Mouse (Mus musculus): ENCODE data around the gene Eprs. TPM values are rescaled to one million over a fixed set of nuclear protein-coding genes. Genes with fewer than 3 reads are reported as not detected.
A peak's percentile ranks its signal among the peaks of the same experiment; 100 is the strongest.

Gene Eprs
- total RNA-seq, 2 experiments from 2014 or later: 98.2 to 108 TPM

DNA sequence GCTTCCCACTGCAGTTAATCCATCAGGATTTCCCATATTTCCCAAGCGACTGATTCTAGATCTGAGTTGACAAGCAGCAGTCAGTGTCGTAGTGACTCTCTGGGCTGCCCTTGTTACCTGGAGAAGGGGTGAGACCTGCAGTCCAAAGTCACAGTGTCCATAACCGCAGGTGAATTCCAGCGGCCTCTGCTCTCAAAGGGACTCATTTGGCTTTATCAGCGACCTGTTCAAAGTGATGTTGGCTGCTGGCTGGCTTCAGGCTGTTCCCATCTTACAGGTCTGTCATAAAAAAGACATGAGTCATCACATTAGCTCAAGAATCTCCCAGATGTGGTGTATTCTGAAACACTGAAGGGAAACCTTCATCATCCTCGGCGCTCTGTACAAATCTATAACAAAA, 86.1 kb downstream of the Eprs start:
- no peak for DNase-seq (ENCODE audit: low spot score in 2 of 2)

GRCm38 (mm10) chr1:185449727-185450126, 86.9 kb downstream of the Eprs start:
- DNase-seq (ENCODE audit: low spot score in 2 of 2): no peak

GRCm38 (mm10) chr1:185451077-185451476, 88.2 kb downstream of the Eprs start:
- DNase-seq (ENCODE audit: low spot score in 2 of 2): no peak

- DNase-seq (ENCODE audit: low spot score in 2 of 2): no peak
Observed at GRCm38 (mm10) chr1:185451495-185451894, 88.7 kb downstream of the Eprs start.

- no peak for DNase-seq (ENCODE audit: low spot score in 2 of 2)
Observed at GRCm38 (mm10) chr1:185452461-185452860, 89.6 kb downstream of the Eprs start.

DNA sequence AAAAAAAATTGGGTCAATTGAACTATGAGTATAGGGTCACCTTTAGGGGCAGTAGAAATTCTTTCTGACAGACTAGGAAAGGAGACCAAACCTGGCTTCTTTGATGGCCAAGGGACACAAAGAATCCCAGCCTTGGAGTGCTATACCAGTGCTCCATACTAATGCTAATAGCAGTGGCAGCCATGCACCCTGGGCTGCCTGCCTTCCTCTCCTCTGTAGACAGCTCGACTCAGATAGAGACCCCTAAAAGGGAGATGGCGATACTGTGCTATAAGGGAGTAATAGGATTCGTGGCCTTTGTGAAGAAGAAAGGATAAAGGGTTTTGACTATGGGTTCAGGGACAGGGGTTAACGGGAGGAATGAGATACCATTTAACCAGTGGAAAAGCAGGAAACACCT, 91.3 kb downstream of the Eprs start:
- DNase-seq (ENCODE audit: low spot score in 2 of 2): no peak

DNA sequence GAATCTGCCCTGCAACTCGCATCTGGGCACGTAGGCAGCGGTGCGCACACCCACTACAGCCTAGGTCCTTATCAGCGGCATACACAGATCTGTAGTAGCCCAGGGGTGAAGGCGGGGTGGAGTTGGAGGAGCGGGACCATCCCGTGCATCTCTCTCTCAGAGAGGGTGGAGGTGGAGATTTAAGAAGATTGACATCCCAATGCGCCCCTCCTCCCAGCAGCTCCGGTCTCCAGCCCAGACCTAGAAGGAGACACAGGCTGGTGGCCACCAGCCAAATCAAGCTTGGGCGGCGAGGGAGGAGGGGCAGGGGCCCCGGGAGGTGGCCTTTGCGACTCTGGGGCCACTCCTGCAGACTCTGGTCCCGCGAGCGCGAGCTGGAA, 91.7 kb downstream of the Eprs start, which contains the start of gene Slc30a10:
Gene Slc30a10, plus strand, starts transcription at position 274 of the 380 bp plus-strand sequence.
- no peak for DNase-seq (ENCODE audit: low spot score in 2 of 2)

GRCm38 (mm10) chr1:185454955-185455701, 92.3 kb downstream of the Eprs start:
- no peak for DNase-seq (ENCODE audit: low spot score in 2 of 2)

GRCm38 (mm10) chr1:185456327-185456726, 93.5 kb downstream of the Eprs start:
- DNase-seq (ENCODE audit: low spot score in 2 of 2): no peak

- DNase-seq (ENCODE audit: low spot score in 2 of 2): no peak
Observed at GRCm38 (mm10) chr1:185460096-185460495, 97.3 kb downstream of the Eprs start.

- no peak for DNase-seq (ENCODE audit: low spot score in 2 of 2)
Observed at GRCm38 (mm10) chr1:185462889-185463288, 100.0 kb downstream of the Eprs start.

DNA sequence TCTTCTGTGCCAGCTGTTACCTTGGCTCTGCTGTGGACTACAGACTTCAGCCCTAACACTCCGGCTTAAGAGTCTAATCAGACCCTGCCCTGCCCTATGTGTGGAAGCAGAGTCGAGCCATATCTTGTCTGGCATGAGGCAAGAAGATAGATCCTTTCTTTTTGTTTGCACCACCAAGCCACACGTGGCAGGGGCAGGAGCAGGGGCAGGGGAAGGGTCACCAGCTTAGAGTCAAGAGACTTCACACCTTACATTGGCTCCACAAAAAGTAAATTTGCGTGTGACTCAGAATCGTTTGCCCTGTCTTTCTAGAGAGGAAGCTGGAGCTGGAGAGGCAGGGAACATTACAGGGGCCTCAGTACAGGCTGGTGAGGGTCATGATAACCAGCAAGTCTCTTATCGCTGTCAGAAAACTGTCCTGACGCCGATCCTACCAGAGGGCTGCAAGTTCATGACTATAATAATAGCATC, 106.7 kb downstream of the Eprs start:
- no peak for DNase-seq (ENCODE audit: low spot score in 2 of 2)

DNA sequence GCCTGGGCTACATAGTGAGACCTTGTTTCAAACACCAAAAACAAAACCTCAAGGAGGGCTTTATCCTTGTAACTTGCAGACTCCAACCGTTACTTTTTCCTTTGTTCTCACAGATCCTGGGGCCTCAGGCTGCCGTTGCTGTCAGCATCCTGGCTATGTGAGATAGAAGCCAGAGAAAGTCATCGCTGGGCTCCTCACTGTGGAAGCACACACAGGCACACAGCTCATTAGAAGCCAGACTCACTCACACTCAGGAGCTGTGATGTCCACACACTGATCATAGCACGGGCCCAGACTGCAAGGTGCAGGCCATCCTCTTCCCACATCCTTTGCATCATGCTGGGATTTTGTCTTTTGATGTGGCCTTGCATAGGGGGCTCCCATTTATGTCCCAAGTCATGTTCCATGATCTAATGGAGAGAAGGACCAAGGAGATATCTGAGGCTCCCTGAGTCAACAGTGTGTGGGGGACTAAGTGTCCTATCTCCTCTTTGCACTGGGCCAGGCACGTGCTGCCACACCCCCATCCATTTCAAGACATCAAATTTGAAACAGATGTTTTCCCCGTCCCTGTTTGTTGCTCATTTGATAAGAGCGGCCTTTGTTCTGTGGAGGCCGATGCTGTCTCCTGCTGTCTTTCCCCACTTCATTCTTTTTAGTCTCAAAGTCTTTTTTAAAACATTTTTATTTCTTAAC, 109.3 kb downstream of the Eprs start:
- DNase-seq (ENCODE audit: low spot score in 2 of 2): no peak

DNA sequence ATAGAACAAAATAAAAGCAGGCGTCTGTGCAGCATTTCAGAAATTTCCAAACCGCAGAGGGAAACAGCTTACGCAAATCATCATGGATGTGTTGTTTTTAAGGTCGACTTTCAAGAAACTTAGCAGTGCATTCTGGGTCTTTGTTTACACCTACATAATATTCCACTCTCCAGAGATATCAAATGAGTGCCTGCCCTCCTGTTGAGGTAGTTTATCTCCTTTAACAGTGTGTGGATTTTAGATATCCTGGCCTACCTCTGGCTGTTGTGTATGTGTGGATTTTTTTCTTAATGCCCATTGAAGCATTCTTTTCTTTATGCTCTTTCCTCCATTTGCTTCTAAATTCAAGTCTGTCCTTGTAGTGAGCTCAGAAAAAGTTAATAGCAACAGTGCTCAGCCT, 109.9 kb downstream of the Eprs start:
- DNase-seq (ENCODE audit: low spot score in 2 of 2): no peak

- DNase-seq (ENCODE audit: low spot score in 2 of 2): no peak
Observed at GRCm38 (mm10) chr1:185473437-185473836, 110.6 kb downstream of the Eprs start.

Small RNA genes within 50 kb of the gene (microRNA-seq; reads per million reads assigned to microRNA genes)
- not detected for gene Mir194-1
- gene Mir215: 6.8 reads per million, percentile 18 among the genes with 10 or more reads in this experiment

Other genes starting within 250 kb of the Eprs start
- gene Rab3gap2, start 158.9 kb upstream of the Eprs start, total RNA-seq (2021): 10 to 100 TPM; 45.9 to 51.1 TPM
- 100 to 1,000 TPM in 1 of 2 experiments, 10 to 100 TPM in 1; 95.2 to 101 TPM for gene Iars2, start 33.6 kb upstream of the Eprs start, total RNA-seq (2021)
- gene Bpnt1, start 30.9 kb upstream of the Eprs start, total RNA-seq (2021): 10 to 100 TPM; 57.3 to 64.4 TPM
- 1 to 10 TPM in 1 of 2 experiments, under 1 TPM in 1; 0.76 to 2.6 TPM for gene Slc30a10, start 91.8 kb downstream of the Eprs start, total RNA-seq (2021)